Mouse (Mus musculus): ENCODE measurements around the gene Igsf9.

DNA sequence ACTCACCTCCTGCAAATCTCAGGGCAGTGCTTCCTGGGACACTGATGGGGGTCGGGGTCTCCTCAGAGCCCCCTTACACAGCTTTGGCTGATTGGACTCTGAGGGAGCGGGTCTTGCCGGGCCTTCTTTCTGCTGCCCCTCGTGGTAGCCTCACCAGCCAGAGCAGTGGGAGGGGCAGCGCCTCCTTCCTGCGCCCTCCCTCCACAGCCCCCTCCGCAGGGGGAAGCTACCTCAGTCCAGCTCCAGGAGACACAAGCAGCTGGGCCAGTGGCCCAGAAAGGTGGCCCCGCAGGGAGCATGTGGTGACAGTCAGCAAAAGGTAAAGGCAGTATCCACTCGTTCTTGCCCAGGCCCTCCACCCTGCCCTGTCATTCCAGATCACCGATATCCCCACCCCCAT, 15.8 kb downstream of the Igsf9 start:
- TF ChIP-seq KAT2A (conservative IDR thresholded peaks at IDR 0.05; ENCODE audit: low read depth, low read length) = no peak
- TF ChIP-seq MAX (IDR thresholded peaks at IDR 0.05; ENCODE audit: low read length) = no peak
- no peak for TF ChIP-seq EP300 (IDR thresholded peaks at IDR 0.05; ENCODE audit: low read depth in 1 of 2, low read length in 2 of 2)
- TF ChIP-seq CTCF (IDR thresholded peaks at IDR 0.05 in 2 of 3, conservative IDR thresholded peaks at IDR 0.05 in 1 of 3; ENCODE audit: control insufficient read depth in 1 of 3, insufficient read depth in 1 of 3, low read depth in 2 of 3, low read length in 3 of 3, poor library complexity in 1 of 3, severe bottlenecking in 1 of 3) = no peak
- no peak for TF ChIP-seq GATA1 (IDR thresholded peaks at IDR 0.05; ENCODE audit: low read depth, low read length)
- TF ChIP-seq TBP (IDR thresholded peaks at IDR 0.05; ENCODE audit: low read depth, low read length) = no peak
- no peak for TF ChIP-seq CHD1 (IDR thresholded peaks at IDR 0.05; ENCODE audit: low read depth, low read length)
- no peak for TF ChIP-seq JUND (IDR thresholded peaks at IDR 0.05; ENCODE audit: low read depth, low read length)
- TF ChIP-seq POLR2A (IDR thresholded peaks at IDR 0.05; ENCODE audit: control insufficient read depth in 1 of 2, insufficient read depth in 1 of 2, low read depth in 1 of 2, low read length in 2 of 2, poor library complexity in 1 of 2) = no peak
- no peak for TF ChIP-seq TCF12 (IDR thresholded peaks at IDR 0.05; ENCODE audit: low read depth, low read length)
- TF ChIP-seq E2F4 (IDR thresholded peaks at IDR 0.05; ENCODE audit: borderline replicate concordance, low read depth, low read length) = no peak
